Mouse (Mus musculus) embryonic facial prominence, embryonic 13.5 days (tissue): ENCODE results near the gene Defb23. TPM values are rescaled to one million over a fixed set of nuclear protein-coding genes. Genes with fewer than 3 reads are reported as not detected.
A peak's percentile ranks its signal among the peaks of the same experiment; 100 is the strongest.

ENCODE experiments used
- ATAC-seq: fragments of 200-750 bp; cut with Nextera tagmentation; 2 replicates; pipeline ENCODE4 v1.8.0; 2017; ENCODE audit warnings: low read depth; ENCODE audit not compliant: insufficient number of reproducible peaks, insufficient read depth, low FRiP score, low TSS enrichment
- H3K27ac ChIP-seq: fragments of 300-500 bp; sonication (generic); 2 replicates; pipeline ENCODE4 v1.5.1; 2015; ENCODE audit warnings: moderate library complexity, mild to moderate bottlenecking, inconsistent platforms
- H3K27me3 ChIP-seq: fragments of 300-500 bp; sonication (generic); 2 replicates; pipeline ENCODE4 v1.6.1; 2015; ENCODE audit warnings: mild to moderate bottlenecking, inconsistent platforms
- H3K36me3 ChIP-seq: fragments of 300-500 bp; sonication (generic); 2 replicates; pipeline ENCODE4 v1.6.1; 2015; ENCODE audit warnings: mild to moderate bottlenecking, inconsistent platforms
- H3K4me1 ChIP-seq: fragments of 300-500 bp; sonication (generic); 2 replicates; pipeline ENCODE4 v1.6.1; 2015; ENCODE audit warnings: inconsistent platforms
- H3K4me2 ChIP-seq: fragments of 300-500 bp; sonication (generic); 2 replicates; pipeline ENCODE4 v1.6.1; 2015; ENCODE audit warnings: moderate library complexity, mild to moderate bottlenecking, inconsistent platforms
- H3K4me3 ChIP-seq: fragments of 300-500 bp; sonication (generic); 2 replicates; pipeline ENCODE4 v1.5.1; 2015; ENCODE audit warnings: mild to moderate bottlenecking, inconsistent platforms
- H3K9ac ChIP-seq: fragments of 300-500 bp; sonication (generic); 2 replicates; pipeline ENCODE4 v1.6.1; 2015; ENCODE audit warnings: mild to moderate bottlenecking, inconsistent platforms
- H3K9me3 ChIP-seq: fragments of 300-500 bp; sonication (generic); 2 replicates; pipeline ENCODE4 v1.6.1; 2016; ENCODE audit warnings: inconsistent platforms
- WGBS: fragments of 180-500 bp; shearing (Covaris S2); methylation state at CpG from one replicate; pipeline ENCODE4 v1.1.7; 2015; ENCODE audit warnings: mixed read lengths; 5-methylcytosine and 5-hydroxymethylcytosine counted together
- polyA plus RNA-seq: library from polyadenylated mRNA; unstranded; fragments of >200 nt; fragmentation: Nextera tagmentation; extraction: Ambion mirVana; gene quantifications from 2 replicates; pipeline ENCODE4 v1.2.1, GENCODE M21; 2015

Gene Defb23
- polyA plus RNA-seq, 1 experiment from 2014 or later = not detected

DNA sequence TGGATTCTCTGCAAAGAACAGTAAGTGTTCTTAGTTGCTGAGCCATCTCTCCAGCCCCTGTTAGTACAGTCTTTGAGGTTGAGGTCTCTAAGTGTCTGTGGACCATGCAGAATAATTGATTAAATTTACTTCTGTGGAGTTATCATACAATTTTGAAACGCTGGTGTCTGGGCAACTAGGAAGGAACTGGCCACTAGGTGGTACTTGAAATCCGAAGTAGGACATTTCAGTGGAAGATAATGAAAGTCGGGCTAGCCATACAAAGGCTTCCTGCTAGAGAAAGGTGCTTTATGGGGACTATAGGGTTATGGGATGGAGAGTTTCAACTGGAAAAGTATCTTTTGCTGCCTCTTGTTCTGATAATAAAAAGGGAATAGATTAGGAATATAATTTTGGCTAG lies 8.0 kb upstream of the Defb23 start:
- Histone ChIP-seq H3K9ac (no peak overlapping the region), H3K4me3 (no peak overlapping the region), H3K4me2 (no peak overlapping the region), H3K27ac (no peak overlapping the region), H3K4me1 (no peaks in the 10 kb centered on the region), H3K9me3 (no peaks in the 10 kb centered on the region), H3K36me3 (no peaks in the 10 kb centered on the region), H3K27me3 (no peaks in the 10 kb centered on the region)
- ATAC-seq = no peak
- 27% methylated on average over 3 of the region's 3 CpGs for WGBS

- Histone ChIP-seq H3K27ac (no peak overlapping the region), H3K4me3 (no peak overlapping the region), H3K27me3 (no peaks in the 10 kb centered on the region), H3K4me1 (no peaks in the 10 kb centered on the region), H3K9me3 (no peaks in the 10 kb centered on the region), H3K4me2 (no peak overlapping the region), H3K9ac (no peak overlapping the region), H3K36me3 (no peaks in the 10 kb centered on the region)
- no peak for ATAC-seq
- WGBS = 32% methylated on average over 7 of the region's 7 CpGs
Observed at GRCm38 (mm10) chr2:152470973-152471372, 6.6 kb upstream of the Defb23 start.

- Histone ChIP-seq H3K27me3 (no peaks in the 10 kb centered on the region), H3K9me3 (peaks cover 5% of the 10 kb centered on the region; the same call in 1 of the 2 replicates), H3K36me3 (no peaks in the 10 kb centered on the region), H3K4me1 (peaks cover 9% of the 10 kb centered on the region; the same call in 1 of the 2 replicates), H3K27ac (no peak overlapping the region), H3K9ac (no peak overlapping the region), H3K4me3 (no peak overlapping the region), H3K4me2 (no peak overlapping the region)
- ATAC-seq = no peak
- WGBS = 51% methylated on average over 13 of the region's 13 CpGs
Observed at GRCm38 (mm10) chr2:152459241-152459640, 5.2 kb downstream of the Defb23 start.

DNA sequence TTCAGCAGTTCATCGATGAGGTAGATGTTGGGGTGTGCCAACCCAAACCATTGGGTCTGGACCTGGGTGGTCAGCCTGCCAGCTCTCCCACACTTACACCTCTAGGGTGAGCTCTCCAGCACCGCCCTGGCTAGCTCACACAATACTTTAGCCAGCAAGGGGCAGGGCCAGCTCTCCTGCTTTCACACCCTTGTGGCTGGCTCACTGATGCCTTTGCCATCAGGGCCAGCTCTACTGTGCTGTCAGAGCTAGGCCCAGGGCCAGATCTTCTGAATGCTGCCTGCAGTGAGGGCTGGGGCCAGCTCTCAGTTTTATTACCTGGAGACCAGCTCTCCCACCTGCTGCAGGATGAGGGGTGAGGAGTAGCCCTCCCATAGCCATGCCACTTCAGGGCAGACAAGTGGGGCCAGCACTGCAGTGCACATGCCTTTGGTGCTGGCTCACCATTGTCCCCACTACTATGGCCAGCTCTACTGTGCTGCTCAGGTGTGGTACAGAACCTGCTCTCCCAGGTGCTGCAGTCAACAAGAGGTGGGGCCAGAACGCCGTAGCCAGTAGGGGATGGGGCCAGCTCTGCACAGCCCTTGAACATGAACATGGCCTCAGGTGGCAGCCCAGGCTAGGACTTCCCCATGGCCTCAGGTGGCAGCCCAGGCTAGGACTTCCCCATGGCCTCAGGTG lies 12.2 kb downstream of the Defb23 start:
- Histone ChIP-seq H3K27ac (no peak overlapping the region), H3K4me1 (peaks cover 7% of the 10 kb centered on the region; the same call in 1 of the 2 replicates), H3K36me3 (no peaks in the 10 kb centered on the region), H3K4me2 (no peak overlapping the region), H3K4me3 (no peak overlapping the region), H3K9me3 (no peaks in the 10 kb centered on the region), H3K27me3 (no peaks in the 10 kb centered on the region), H3K9ac (no peak overlapping the region)
- no peak for ATAC-seq
- 77% methylated on average over 4 of the region's 4 CpGs for WGBS

GRCm38 (mm10) chr2:152450241-152450640 lies 14.2 kb downstream of the Defb23 start:
- Histone ChIP-seq H3K9me3 (no peaks in the 10 kb centered on the region), H3K4me1 (peaks cover 11% of the 10 kb centered on the region; the same call in 1 of the 2 replicates), H3K27ac (no peak overlapping the region), H3K27me3 (no peaks in the 10 kb centered on the region), H3K9ac (no peak overlapping the region), H3K4me3 (no peak overlapping the region), H3K4me2 (no peak overlapping the region), H3K36me3 (no peaks in the 10 kb centered on the region)
- no peak for ATAC-seq
- 5% methylated on average over 5 of the region's 5 CpGs for WGBS

GRCm38 (mm10) chr2:152447461-152447860 lies 17.0 kb downstream of the Defb23 start:
- peaks cover 11% of the 10 kb centered on the region; the same call in 1 of the 2 replicates for H3K4me1 ChIP-seq
- WGBS = 62% methylated on average over 5 of the region's 5 CpGs
- no peaks in the 10 kb centered on the region for H3K36me3 ChIP-seq
- ATAC-seq = no peak
- no peak overlapping the region for H3K27ac ChIP-seq
- H3K9ac ChIP-seq = peak overlapping the region; percentile 27; the same call in 1 of the 2 replicates
- no peaks in the 10 kb centered on the region for H3K9me3 ChIP-seq
- no peaks in the 10 kb centered on the region for H3K27me3 ChIP-seq
- no peak overlapping the region for H3K4me3 ChIP-seq
- no peak overlapping the region for H3K4me2 ChIP-seq

DNA sequence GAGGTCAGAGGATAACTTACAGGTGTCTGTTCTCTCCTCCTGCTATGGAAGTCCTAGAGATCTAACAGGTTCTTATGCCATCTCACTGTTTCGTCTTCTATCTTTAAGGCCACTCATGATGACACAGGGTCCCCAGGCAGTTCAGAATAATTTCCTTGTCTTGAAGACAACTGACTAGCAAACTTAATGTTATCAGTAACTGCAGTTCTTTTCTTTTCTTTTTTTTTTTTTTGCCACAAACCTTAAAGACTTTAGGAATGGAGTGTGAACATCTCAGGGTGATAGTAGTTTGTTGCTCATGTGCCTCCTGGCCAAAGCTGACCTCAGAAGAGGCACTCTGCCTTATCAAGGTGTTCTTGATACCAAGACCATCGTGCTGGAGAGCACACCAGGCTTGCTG lies 17.8 kb downstream of the Defb23 start:
- H3K4me2 ChIP-seq = no peak overlapping the region
- WGBS = 61% methylated on average over 2 of the region's 2 CpGs

GRCm38 (mm10) chr2:152443281-152443680 lies 21.1 kb downstream of the Defb23 start:
- ATAC-seq = no peak
- Histone ChIP-seq H3K9me3 (no peaks in the 10 kb centered on the region), H3K27me3 (no peaks in the 10 kb centered on the region), H3K9ac (no peak overlapping the region), H3K4me2 (no peak overlapping the region), H3K4me3 (no peak overlapping the region), H3K36me3 (no peaks in the 10 kb centered on the region), H3K4me1 (peaks cover 11% of the 10 kb centered on the region; the same call in 1 of the 2 replicates), H3K27ac (no peak overlapping the region)
- WGBS = 88% methylated on average over 8 of the region's 8 CpGs

More for the DNA sequence above, 17.8 kb downstream of the Defb23 start:
- Histone ChIP-seq H3K9ac (no peak overlapping the region), H3K4me1 (peaks cover 11% of the 10 kb centered on the region; the same call in 1 of the 2 replicates), H3K9me3 (no peaks in the 10 kb centered on the region), H3K27ac (no peak overlapping the region), H3K4me3 (no peak overlapping the region), H3K36me3 (no peaks in the 10 kb centered on the region), H3K27me3 (no peaks in the 10 kb centered on the region)
- ATAC-seq = no peak

DNA sequence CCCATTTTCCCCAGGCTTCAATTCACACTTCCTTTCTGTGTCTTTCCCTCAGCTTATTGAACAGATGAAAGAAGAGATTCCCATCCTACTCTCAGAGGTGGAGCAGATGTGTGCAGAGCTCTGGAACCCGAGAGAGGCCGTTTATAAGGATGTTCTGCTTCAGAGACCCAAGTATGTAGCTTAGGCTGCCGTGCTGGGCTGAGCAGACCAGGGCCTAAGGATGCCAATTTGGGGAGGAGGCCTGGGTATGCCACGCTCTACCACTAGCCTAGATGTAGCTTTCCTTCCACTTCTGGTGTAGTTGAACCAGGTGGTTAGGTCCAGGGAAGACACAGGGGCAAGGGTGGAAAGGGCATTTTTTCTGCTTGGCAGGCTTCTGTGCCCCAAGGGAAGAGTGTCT lies 22.1 kb downstream of the Defb23 start:
- Histone ChIP-seq H3K4me1 (peaks cover 8% of the 10 kb centered on the region), H3K27me3 (no peaks in the 10 kb centered on the region), H3K9ac (no peak overlapping the region), H3K4me3 (no peak overlapping the region), H3K4me2 (no peak overlapping the region), H3K36me3 (no peaks in the 10 kb centered on the region), H3K9me3 (no peaks in the 10 kb centered on the region), H3K27ac (no peak overlapping the region)
- no peak for ATAC-seq
- 73% methylated on average over 4 of the region's 4 CpGs for WGBS

- 82% methylated on average over 2 of the region's 2 CpGs for WGBS
- ATAC-seq = no peak
- Histone ChIP-seq H3K27me3 (no peaks in the 10 kb centered on the region), H3K27ac (no peak overlapping the region), H3K9ac (no peak overlapping the region), H3K9me3 (no peaks in the 10 kb centered on the region), H3K4me3 (no peak overlapping the region), H3K4me1 (peaks cover 8% of the 10 kb centered on the region), H3K4me2 (no peak overlapping the region), H3K36me3 (no peaks in the 10 kb centered on the region)
Observed at GRCm38 (mm10) chr2:152439833-152440232, 24.6 kb downstream of the Defb23 start.

- Histone ChIP-seq H3K4me2 (no peak overlapping the region), H3K36me3 (no peaks in the 10 kb centered on the region), H3K9me3 (no peaks in the 10 kb centered on the region), H3K9ac (no peak overlapping the region), H3K27me3 (no peaks in the 10 kb centered on the region), H3K4me1 (peaks cover 8% of the 10 kb centered on the region), H3K4me3 (no peak overlapping the region), H3K27ac (no peak overlapping the region)
- no peak for ATAC-seq
- 56% methylated on average over 1 of the region's 1 CpGs for WGBS
Observed at GRCm38 (mm10) chr2:152438963-152439362, 25.5 kb downstream of the Defb23 start.
